Mouse (Mus musculus): ENCODE results near the gene Gm867. TPM values are rescaled to one million over a fixed set of nuclear protein-coding genes. Genes with fewer than 3 reads are reported as not detected.

The Gm867 gene
- 0.68 and 0.71 TPM in 2 replicates for polyA plus RNA-seq (2015; fragmentation: Nextera tagmentation; extraction: Ambion mirVana)

- H3K9ac ChIP-seq = no peak within 1 kb of the TSS
- no peaks in the 10 kb centered on the region for H3K9me3 ChIP-seq (replicated peaks)
- no peak within 1 kb of the TSS for H3K4me3 ChIP-seq
- H3K27ac ChIP-seq = no peak within 1 kb of the TSS
- peaks cover 10% of the 10 kb centered on the region; the same call in 1 of the 2 replicates for H3K27me3 ChIP-seq
- peaks cover 23% of the 10 kb centered on the region for H3K4me1 ChIP-seq (replicated peaks)
- WGBS = 68% methylated on average over 5 of the region's 5 CpGs
- ATAC-seq (replicated peaks; ENCODE audit: insufficient number of reproducible peaks, insufficient read depth, low FRiP score, low read depth) = no peak
- no peak within 1 kb of the TSS for H3K4me2 ChIP-seq
- H3K36me3 ChIP-seq = no peaks in the 10 kb centered on the region
These were observed at the start of gene Gm867 for GRCm38 (mm10) chr10:75940520-75940919. Gene Gm867 (minus strand): TSS chr10:75940672.

DNA sequence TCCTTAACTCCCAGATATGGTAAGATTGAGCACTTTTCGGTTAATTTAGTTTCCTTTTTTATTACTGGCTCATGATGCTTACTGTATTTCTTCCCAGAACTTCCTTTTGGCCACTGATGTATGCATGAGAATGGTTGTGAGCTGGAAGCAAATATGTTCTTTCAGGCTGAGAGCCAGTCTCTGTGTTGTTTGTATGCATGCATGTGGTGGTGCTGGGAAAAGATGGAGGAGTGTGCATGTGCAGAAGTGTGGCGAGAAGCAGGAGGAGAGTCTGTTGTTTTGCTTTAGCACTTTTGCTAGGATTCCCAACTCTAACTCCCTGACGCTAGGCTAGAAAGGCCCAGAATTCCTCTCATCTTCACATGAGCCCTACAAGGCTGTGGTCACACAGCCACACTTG, 39.0 kb upstream of the Gm867 start:
- Histone ChIP-seq H3K27me3 (no peaks in the 10 kb centered on the region), H3K36me3 (no peaks in the 10 kb centered on the region), H3K9ac (no peak overlapping the region), H3K4me2 (no peak overlapping the region), H3K27ac (no peak overlapping the region), H3K4me1 (replicated peaks) (no peaks in the 10 kb centered on the region), H3K9me3 (replicated peaks) (no peaks in the 10 kb centered on the region), H3K4me3 (no peak overlapping the region)
- no peak for ATAC-seq (replicated peaks; ENCODE audit: insufficient number of reproducible peaks, insufficient read depth, low FRiP score, low read depth)
- 72% methylated on average over 3 of the region's 3 CpGs for WGBS

DNA sequence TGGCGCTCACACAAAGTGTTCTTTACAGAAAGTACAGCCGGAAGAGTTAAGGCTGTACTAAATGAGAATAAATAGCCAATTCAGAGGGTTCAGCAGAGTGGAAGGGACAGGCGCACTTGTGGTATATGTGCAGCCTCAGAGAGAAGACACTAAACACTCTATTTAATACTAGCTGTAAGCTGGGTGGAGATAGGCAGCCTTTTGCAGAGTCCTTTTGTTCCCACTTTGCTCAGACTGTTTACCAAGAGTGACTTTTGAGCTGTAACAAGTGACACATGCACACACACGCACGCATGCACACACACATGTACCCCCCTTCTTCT, 38.3 kb upstream of the Gm867 start:
- Histone ChIP-seq H3K4me3 (no peak overlapping the region), H3K4me1 (replicated peaks) (no peaks in the 10 kb centered on the region), H3K4me2 (no peak overlapping the region), H3K27me3 (no peaks in the 10 kb centered on the region), H3K27ac (no peak overlapping the region), H3K9me3 (replicated peaks) (no peaks in the 10 kb centered on the region), H3K36me3 (no peaks in the 10 kb centered on the region), H3K9ac (no peak overlapping the region)
- 91% methylated on average over 5 of the region's 5 CpGs for WGBS
- no peak for ATAC-seq (replicated peaks; ENCODE audit: insufficient number of reproducible peaks, insufficient read depth, low FRiP score, low read depth)

- no peak; the same call in 1 of the 2 replicates for ATAC-seq (replicated peaks; ENCODE audit: insufficient number of reproducible peaks, insufficient read depth, low FRiP score, low read depth)
These were observed 37.8 kb upstream of the Gm867 start for GRCm38 (mm10) chr10:75978119-75978834.

DNA sequence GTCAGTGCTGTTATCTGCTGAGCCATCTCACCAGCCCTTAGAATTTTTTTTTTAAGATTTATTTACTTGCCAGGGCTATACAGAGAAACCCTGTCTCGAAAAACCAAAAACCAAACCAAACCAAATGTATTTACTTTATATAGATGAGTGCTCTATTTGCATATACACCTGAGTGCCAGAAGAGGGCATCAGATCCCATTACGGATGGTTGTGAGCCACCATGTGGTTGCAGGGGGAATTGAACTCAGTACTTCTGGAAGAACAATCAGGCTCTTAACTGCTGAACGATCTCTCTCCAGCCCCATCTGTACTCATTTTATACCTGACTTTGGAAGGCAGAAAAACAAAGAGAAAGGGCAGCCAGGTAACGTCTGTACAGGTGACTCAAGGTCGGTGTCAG, 34.7 kb upstream of the Gm867 start:
- no peak overlapping the region for H3K4me3 ChIP-seq
- no peaks in the 10 kb centered on the region; the same call in 1 of the 2 replicates for H3K27me3 ChIP-seq
- no peaks in the 10 kb centered on the region for H3K9me3 ChIP-seq (replicated peaks)
- no peak overlapping the region for H3K4me2 ChIP-seq
- ATAC-seq (replicated peaks; ENCODE audit: insufficient number of reproducible peaks, insufficient read depth, low FRiP score, low read depth) = no peak
- no peaks in the 10 kb centered on the region for H3K36me3 ChIP-seq
- WGBS = 77% methylated on average over 5 of the region's 5 CpGs
- no peak overlapping the region for H3K9ac ChIP-seq
- no peaks in the 10 kb centered on the region for H3K4me1 ChIP-seq (replicated peaks)
- no peak overlapping the region for H3K27ac ChIP-seq

More at GRCm38 (mm10) chr10:75978119-75978834, 37.8 kb upstream of the Gm867 start:
- H3K4me2 ChIP-seq = no peak overlapping the region
- H3K36me3 ChIP-seq = no peaks in the 10 kb centered on the region
- no peaks in the 10 kb centered on the region for H3K9me3 ChIP-seq (replicated peaks)
- H3K27me3 ChIP-seq = no peaks in the 10 kb centered on the region
- H3K4me1 ChIP-seq (replicated peaks) = no peaks in the 10 kb centered on the region
- H3K9ac ChIP-seq = no peak overlapping the region
- 39% methylated on average over 10 of the region's 10 CpGs for WGBS
- no peak overlapping the region for H3K4me3 ChIP-seq
- H3K27ac ChIP-seq = no peak overlapping the region

GRCm38 (mm10) chr10:75973846-75974245, 33.4 kb upstream of the Gm867 start:
- Histone ChIP-seq H3K36me3 (no peaks in the 10 kb centered on the region), H3K9me3 (replicated peaks) (no peaks in the 10 kb centered on the region), H3K27ac (no peak overlapping the region), H3K27me3 (no peaks in the 10 kb centered on the region; the same call in 1 of the 2 replicates), H3K4me1 (replicated peaks) (no peaks in the 10 kb centered on the region), H3K4me2 (no peak overlapping the region), H3K4me3 (no peak overlapping the region), H3K9ac (no peak overlapping the region)
- no peak for ATAC-seq (replicated peaks; ENCODE audit: insufficient number of reproducible peaks, insufficient read depth, low FRiP score, low read depth)
- WGBS = 85% methylated on average over 10 of the region's 10 CpGs

- no peak within 1 kb of the TSS for H3K27ac ChIP-seq
- H3K4me2 ChIP-seq = peak within 1 kb of the TSS; percentile 61
These were observed 13.9 kb upstream of the Gm867 start, which contains the start of gene Gm5134 for GRCm38 (mm10) chr10:75954381-75954811. Gene Gm5134 (plus strand): TSS chr10:75954514.

GRCm38 (mm10) chr10:75951424-75952050, 11.1 kb upstream of the Gm867 start:
- 0 out of 2 replicates have a peak, but pooled peaks have one; percentile 19 for ATAC-seq (replicated peaks; ENCODE audit: insufficient number of reproducible peaks, insufficient read depth, low FRiP score, low read depth)
- 4% methylated on average over 13 of the region's 13 CpGs for WGBS
- H3K27ac ChIP-seq = no peak overlapping the region

More at GRCm38 (mm10) chr10:75954381-75954811, 13.9 kb upstream of the Gm867 start, which contains the start of gene Gm5134:
- Histone ChIP-seq H3K9ac (0 out of 2 replicates have a peak within 1 kb of the TSS, but pooled peaks have one; percentile 28), H3K9me3 (replicated peaks) (no peaks in the 10 kb centered on the region), H3K4me1 (replicated peaks) (peaks cover 19% of the 10 kb centered on the region), H3K36me3 (no peaks in the 10 kb centered on the region), H3K27me3 (peaks cover 32% of the 10 kb centered on the region), H3K4me3 (peak within 1 kb of the TSS; percentile 31)
- ATAC-seq (replicated peaks; ENCODE audit: insufficient number of reproducible peaks, insufficient read depth, low FRiP score, low read depth) = no peak
- 28% methylated on average over 20 of the region's 20 CpGs for WGBS

GRCm38 (mm10) chr10:75950791-75951210, 10.3 kb upstream of the Gm867 start:
- peak overlapping the region; percentile 57 for H3K4me3 ChIP-seq
- H3K27me3 ChIP-seq = peaks cover 36% of the 10 kb centered on the region
- 4% methylated on average over 23 of the region's 23 CpGs for WGBS
- H3K9me3 ChIP-seq (replicated peaks) = no peaks in the 10 kb centered on the region
- peak overlapping the region; percentile 62 for H3K9ac ChIP-seq
- peak overlapping the region; percentile 95 for H3K4me2 ChIP-seq
- no peaks in the 10 kb centered on the region for H3K36me3 ChIP-seq
- peak; percentile 44 for ATAC-seq (replicated peaks; ENCODE audit: insufficient number of reproducible peaks, insufficient read depth, low FRiP score, low read depth)
- no peak overlapping the region for H3K27ac ChIP-seq
- H3K4me1 ChIP-seq (replicated peaks) = peaks cover 19% of the 10 kb centered on the region

More at GRCm38 (mm10) chr10:75951424-75952050, 11.1 kb upstream of the Gm867 start:
- H3K4me1 ChIP-seq (replicated peaks) = peaks cover 19% of the 10 kb centered on the region
- peak overlapping the region; percentile 57 for H3K4me3 ChIP-seq
- H3K36me3 ChIP-seq = no peaks in the 10 kb centered on the region
- H3K4me2 ChIP-seq = peak overlapping the region; percentile 95
- peaks cover 36% of the 10 kb centered on the region for H3K27me3 ChIP-seq
- no peaks in the 10 kb centered on the region for H3K9me3 ChIP-seq (replicated peaks)
- peak overlapping the region; percentile 62 for H3K9ac ChIP-seq

GRCm38 (mm10) chr10:75949053-75950045, 8.9 kb upstream of the Gm867 start:
- Histone ChIP-seq H3K4me1 (replicated peaks) (peaks cover 19% of the 10 kb centered on the region), H3K36me3 (no peaks in the 10 kb centered on the region), H3K27ac (no peak overlapping the region), H3K27me3 (peaks cover 33% of the 10 kb centered on the region), H3K4me3 (no peak overlapping the region), H3K4me2 (no peak overlapping the region), H3K9ac (no peak overlapping the region), H3K9me3 (replicated peaks) (no peaks in the 10 kb centered on the region)
- 78% methylated on average over 22 of the region's 22 CpGs for WGBS
- ATAC-seq (replicated peaks; ENCODE audit: insufficient number of reproducible peaks, insufficient read depth, low FRiP score, low read depth) = no peak

DNA sequence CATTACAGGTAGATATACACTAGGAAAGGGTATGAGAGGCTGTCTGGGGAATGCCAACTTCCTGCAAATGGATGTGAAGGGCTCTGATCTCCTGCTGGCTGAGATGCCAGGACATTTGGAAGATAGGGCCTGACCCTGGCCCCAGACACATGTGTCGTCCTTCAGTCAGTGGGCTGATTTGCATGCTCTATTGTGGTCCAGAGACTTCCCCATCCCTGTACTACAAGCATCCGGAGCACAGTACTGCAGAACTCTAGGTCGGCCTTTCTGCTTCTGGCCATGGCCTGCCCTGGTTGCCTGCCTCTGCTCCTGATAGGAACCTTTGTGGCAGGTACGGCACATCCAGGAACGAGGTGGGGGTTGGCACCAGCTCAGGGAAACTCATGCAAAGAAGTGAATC, 7.6 kb upstream of the Gm867 start:
- H3K4me3 ChIP-seq = no peak overlapping the region
- H3K4me2 ChIP-seq = no peak overlapping the region
- H3K9ac ChIP-seq = no peak overlapping the region
- H3K27me3 ChIP-seq = peaks cover 24% of the 10 kb centered on the region
- WGBS = 71% methylated on average over 5 of the region's 5 CpGs
- H3K36me3 ChIP-seq = no peaks in the 10 kb centered on the region
- H3K27ac ChIP-seq = no peak overlapping the region
- no peaks in the 10 kb centered on the region for H3K9me3 ChIP-seq (replicated peaks)
- peaks cover 17% of the 10 kb centered on the region for H3K4me1 ChIP-seq (replicated peaks)
- ATAC-seq (replicated peaks; ENCODE audit: insufficient number of reproducible peaks, insufficient read depth, low FRiP score, low read depth) = no peak
